Mouse (Mus musculus) MEL (cell line): Measurements from ENCODE around the gene Lonrf2. TPM values are rescaled to one million over a fixed set of nuclear protein-coding genes. Genes with fewer than 3 reads are reported as not detected.

Source experiments
- DNase-seq: peaks from one replicate; pipeline ENCODE4 v3.0.0; 2011; ENCODE audit warnings: low read depth, low spot score
- H3K27ac ChIP-seq: 2 replicates; pipeline ENCODE4 v1.5.1; 2012; ENCODE audit warnings: low read depth, mild to moderate bottlenecking, control low read depth, low read length, moderate library complexity; ENCODE audit not compliant: control insufficient read depth
- H3K27me3 ChIP-seq, 2 experiments: fragments of 150-350 bp in 1 of 2; sonication (generic) in 1 of 2; 2 replicates each; pipeline ENCODE4 v1.6.1; 2012; ENCODE audit warnings: low read length in 2 of 2, mild to moderate bottlenecking in 2 of 2, improper control_type of control experiment in 1 of 2, moderate library complexity in 1 of 2; ENCODE audit not compliant: insufficient read depth in 2 of 2, control insufficient read depth in 1 of 2
- H3K36me3 ChIP-seq, 2 experiments: 2 replicates each; pipeline ENCODE4 v1.6.1; 2012 to 2014; ENCODE audit warnings: low read length in 2 of 2, improper control_type of control experiment in 1 of 2, inconsistent platforms in 1 of 2, mild to moderate bottlenecking in 1 of 2; ENCODE audit not compliant: insufficient read depth in 2 of 2, control insufficient read depth in 1 of 2
- H3K4me1 ChIP-seq, 2 experiments: fragments of 150-350 bp in 1 of 2; sonication (generic) in 1 of 2; 2 replicates each; pipeline ENCODE4 v1.6.1; 2012; ENCODE audit warnings: low read length in 2 of 2, improper control_type of control experiment in 1 of 2, mild to moderate bottlenecking in 1 of 2; ENCODE audit not compliant: insufficient read depth in 2 of 2, control insufficient read depth in 1 of 2
- H3K4me3 ChIP-seq, 2 experiments: fragments of 150-350 bp in 1 of 2; sonication (generic) in 1 of 2; 2 replicates each; pipeline ENCODE4 v1.5.1; 2012; ENCODE audit warnings: low read depth in 2 of 2, low read length in 2 of 2, mild to moderate bottlenecking in 2 of 2, moderate library complexity in 2 of 2, control low read depth in 1 of 2, improper control_type of control experiment in 1 of 2; ENCODE audit not compliant: control insufficient read depth in 1 of 2, insufficient read depth in 1 of 2
- H3K79me2 ChIP-seq: 2 replicates; pipeline ENCODE4 v1.6.1; 2012; ENCODE audit warnings: mild to moderate bottlenecking, low read length, moderate library complexity; ENCODE audit not compliant: control insufficient read depth, poor library complexity, insufficient read depth
- H3K9ac ChIP-seq: 2 replicates; pipeline ENCODE4 v1.6.1; 2012; ENCODE audit warnings: low read depth, mild to moderate bottlenecking, control low read depth, low read length, moderate library complexity; ENCODE audit not compliant: control insufficient read depth, poor library complexity, severe bottlenecking
- H3K9me3 ChIP-seq: fragments of 150-350 bp; sonication (generic); replicated peaks from 2 replicates; pipeline ENCODE4 v1.6.1; 2012; ENCODE audit warnings: mild to moderate bottlenecking, low read length, improper control_type of control experiment, moderate library complexity; ENCODE audit not compliant: insufficient read depth
- BHLHE40 ChIP-seq: IDR thresholded peaks from 2 replicates; pipeline ENCODE4 v1.6.1; 2012; ENCODE audit warnings: low read depth, mild to moderate bottlenecking, inconsistent platforms, low read length, improper control_type of control experiment, borderline replicate concordance
- CHD2 ChIP-seq: IDR thresholded peaks from 2 replicates; pipeline ENCODE4 v1.6.1; 2011; ENCODE audit warnings: low read length, improper control_type of control experiment
- CTCF ChIP-seq, 3 experiments: IDR thresholded peaks in 2 of 3; conservative IDR thresholded peaks in 1 of 3; 2 replicates each; pipeline ENCODE4 v1.5.1; 2011 to 2012; ENCODE audit warnings: low read length in 3 of 3, low read depth in 2 of 3, mild to moderate bottlenecking in 2 of 3, improper control_type of control experiment in 1 of 3, inconsistent platforms in 1 of 3, mixed read lengths in 1 of 3, moderate library complexity in 1 of 3; ENCODE audit not compliant: control insufficient read depth in 1 of 3, insufficient read depth in 1 of 3, poor library complexity in 1 of 3, severe bottlenecking in 1 of 3
- E2F4 ChIP-seq: IDR thresholded peaks from 2 replicates; pipeline ENCODE4 v1.6.1; 2011; ENCODE audit warnings: low read depth, low read length, improper control_type of control experiment, borderline replicate concordance
- EP300 ChIP-seq, 2 experiments: IDR thresholded peaks; 2 replicates each; pipeline ENCODE4 v1.6.1; 2011; ENCODE audit warnings: improper control_type of control experiment in 2 of 2, low read length in 2 of 2, low read depth in 1 of 2, mild to moderate bottlenecking in 1 of 2
- GATA1 ChIP-seq: IDR thresholded peaks from 2 replicates; pipeline ENCODE4 v1.6.1; 2011; ENCODE audit warnings: low read depth, low read length, improper control_type of control experiment
- MAFK ChIP-seq: IDR thresholded peaks from 2 replicates; pipeline ENCODE4 v1.6.1; 2011; ENCODE audit warnings: low read depth, mild to moderate bottlenecking, low read length, improper control_type of control experiment, borderline replicate concordance
- MAX ChIP-seq: IDR thresholded peaks from 2 replicates; pipeline ENCODE4 v1.6.1; 2011; ENCODE audit warnings: low read length, improper control_type of control experiment
- MAZ ChIP-seq: IDR thresholded peaks from 2 replicates; pipeline ENCODE4 v1.6.1; 2012; ENCODE audit warnings: low read depth, mild to moderate bottlenecking, inconsistent platforms, low read length, improper control_type of control experiment
- MEF2A ChIP-seq: IDR thresholded peaks from 2 replicates; pipeline ENCODE4 v1.6.1; 2014; ENCODE audit warnings: low read depth, mild to moderate bottlenecking, inconsistent platforms, low read length, improper control_type of control experiment; ENCODE audit not compliant: poor library complexity, insufficient replicate concordance, severe bottlenecking; ENCODE audit errors: extremely low read depth
- MYB ChIP-seq: IDR thresholded peaks from 2 replicates; pipeline ENCODE4 v1.6.1; 2011; ENCODE audit warnings: mild to moderate bottlenecking, low read depth, low read length, improper control_type of control experiment
- NELFE ChIP-seq: IDR thresholded peaks from 2 replicates; pipeline ENCODE4 v1.6.1; 2011; ENCODE audit warnings: low read depth, low read length, improper control_type of control experiment
- NRF1 ChIP-seq: IDR thresholded peaks from 2 replicates; pipeline ENCODE4 v1.6.1; 2014; ENCODE audit warnings: low read depth, mild to moderate bottlenecking, inconsistent platforms, low read length, improper control_type of control experiment, moderate library complexity; ENCODE audit not compliant: poor library complexity, insufficient read depth, severe bottlenecking
- POLR2AphosphoS2 ChIP-seq: IDR thresholded peaks from 2 replicates; pipeline ENCODE4 v1.6.1; 2011; ENCODE audit warnings: low read length, improper control_type of control experiment
- RAD21 ChIP-seq: IDR thresholded peaks from 2 replicates; pipeline ENCODE4 v1.6.1; 2011; ENCODE audit warnings: mild to moderate bottlenecking, low read depth, low read length, improper control_type of control experiment
- RCOR1 ChIP-seq: IDR thresholded peaks from 2 replicates; pipeline ENCODE4 v1.6.1; 2012; ENCODE audit warnings: low read depth, mild to moderate bottlenecking, inconsistent platforms, low read length, improper control_type of control experiment
- TBP ChIP-seq: IDR thresholded peaks from 2 replicates; pipeline ENCODE4 v1.8.0; 2011; ENCODE audit warnings: low read depth, low read length, improper control_type of control experiment
- UBTF ChIP-seq: IDR thresholded peaks from 2 replicates; pipeline ENCODE4 v1.6.1; 2012; ENCODE audit warnings: low read depth, mild to moderate bottlenecking, inconsistent platforms, low read length, improper control_type of control experiment, moderate library complexity, borderline replicate concordance; ENCODE audit not compliant: insufficient read depth
- USF1 ChIP-seq: IDR thresholded peaks from 2 replicates; pipeline ENCODE4 v1.6.1; 2014; ENCODE audit warnings: low read depth, mild to moderate bottlenecking, inconsistent platforms, low read length, improper control_type of control experiment, moderate library complexity
- USF2 ChIP-seq, 2 experiments: IDR thresholded peaks; 2 replicates each; pipeline ENCODE4 v1.6.1; 2011 to 2012; ENCODE audit warnings: improper control_type of control experiment in 2 of 2, low read length in 2 of 2, borderline replicate concordance in 1 of 2, inconsistent platforms in 1 of 2, low read depth in 1 of 2, mild to moderate bottlenecking in 1 of 2; ENCODE audit not compliant: insufficient read depth in 1 of 2
- ZC3H11A ChIP-seq: IDR thresholded peaks from 2 replicates; pipeline ENCODE4 v1.6.1; 2012; ENCODE audit warnings: low read depth, mild to moderate bottlenecking, inconsistent platforms, low read length, improper control_type of control experiment
- ZMIZ1 ChIP-seq: IDR thresholded peaks from 2 replicates; pipeline ENCODE4 v1.6.1; 2012; ENCODE audit warnings: low read depth, mild to moderate bottlenecking, inconsistent platforms, low read length, improper control_type of control experiment, moderate library complexity
- ZNF384 ChIP-seq: IDR thresholded peaks from 2 replicates; pipeline ENCODE4 v1.6.1; 2012; ENCODE audit warnings: low read depth, mild to moderate bottlenecking, inconsistent platforms, low read length, improper control_type of control experiment
- polyA plus RNA-seq, 2 experiments: library from polyadenylated mRNA; stranded (reverse) in 1 of 2; unstranded in 1 of 2; fragments of >175 nt in 1 of 2; fragments of >200 nt in 1 of 2; gene quantifications; 2 replicates each; pipeline versions ENCODE4 v1.2.1 to v1.2.4; 2012; ENCODE audit warnings: low replicate concordance in 2 of 2, low read depth in 1 of 2; ENCODE audit not compliant: insufficient read length in 2 of 2, insufficient read depth in 1 of 2, missing spikeins in 1 of 2
- total RNA-seq: library from RNA; depleted of rRNA; stranded (reverse); fragments of 300-350 nt; gene quantifications from 2 replicates; pipeline ENCODE4 v1.2.3, GENCODE M21; 2012

The Lonrf2 gene
- total and polyA plus RNA-seq, 3 experiments = not detected

DNA sequence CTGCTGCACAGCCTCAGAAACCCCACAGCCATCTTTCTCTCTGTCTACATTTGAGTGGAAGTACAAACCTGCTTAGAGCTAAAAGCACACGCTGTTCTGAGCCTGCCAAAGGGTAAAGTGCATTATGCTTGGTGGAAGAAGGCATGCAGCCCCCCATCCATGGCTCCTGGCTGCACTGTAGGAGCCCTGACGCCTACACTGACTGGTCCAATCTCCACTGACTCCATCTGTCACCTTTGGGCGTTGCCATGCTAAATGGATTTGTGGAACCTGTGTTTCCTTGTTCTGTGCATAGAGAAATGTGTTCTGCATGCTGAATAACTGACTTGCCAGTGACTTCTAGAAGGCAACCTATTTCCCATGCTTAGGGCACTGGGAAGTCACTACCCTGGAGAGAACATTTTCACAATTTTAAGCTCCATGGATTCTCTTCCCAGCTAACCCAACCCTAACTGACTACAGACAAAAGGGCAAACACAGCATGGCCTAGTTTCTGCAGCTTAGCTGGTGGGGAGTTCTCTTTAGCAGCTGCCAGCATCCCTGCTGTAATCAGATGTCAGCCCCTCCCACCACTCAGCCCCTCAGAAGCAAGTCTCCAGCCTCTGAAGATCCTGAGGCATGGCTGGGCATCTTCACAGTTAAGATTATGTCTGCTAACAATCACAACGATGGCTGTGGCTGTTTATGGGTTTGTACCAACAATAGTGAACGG, 40.3 kb upstream of the Lonrf2 start:
- DNase-seq = no peak
- Histone ChIP-seq H3K9me3 (no peaks in the 10 kb centered on the region), H3K27me3 (no peaks in the 10 kb centered on the region), H3K36me3 (peaks cover 0 to 8% of the 10 kb centered on the region in 2 experiments; a peak in 2 of 4 replicates), H3K27ac (no peak overlapping the region), H3K79me2 (no peaks in the 10 kb centered on the region), H3K4me1 (peaks cover 3 to 7% of the 10 kb centered on the region in 2 experiments; a peak in 3 of 4 replicates), H3K9ac (no peak overlapping the region), H3K4me3 (no peak overlapping the region)
- TF ChIP-seq POLR2AphosphoS2 = no peak
- TF ChIP-seq MAX = no peak
- TF ChIP-seq CHD2 = no peak
- no peak for TF ChIP-seq CTCF (IDR thresholded peaks at IDR 0.05 in 2 of 3, conservative IDR thresholded peaks at IDR 0.05 in 1 of 3; ENCODE audit: control insufficient read depth in 1 of 3, insufficient read depth in 1 of 3, low read depth in 2 of 3, low read length in 3 of 3, poor library complexity in 1 of 3, severe bottlenecking in 1 of 3)
- no peak for TF ChIP-seq RCOR1
- no peak for TF ChIP-seq RAD21
- no peak for TF ChIP-seq EP300 (IDR thresholded peaks at IDR 0.05; ENCODE audit: low read depth in 1 of 2, low read length in 2 of 2)
- no peak for TF ChIP-seq NRF1
- no peak for TF ChIP-seq ZC3H11A
- no peak for TF ChIP-seq UBTF

DNA sequence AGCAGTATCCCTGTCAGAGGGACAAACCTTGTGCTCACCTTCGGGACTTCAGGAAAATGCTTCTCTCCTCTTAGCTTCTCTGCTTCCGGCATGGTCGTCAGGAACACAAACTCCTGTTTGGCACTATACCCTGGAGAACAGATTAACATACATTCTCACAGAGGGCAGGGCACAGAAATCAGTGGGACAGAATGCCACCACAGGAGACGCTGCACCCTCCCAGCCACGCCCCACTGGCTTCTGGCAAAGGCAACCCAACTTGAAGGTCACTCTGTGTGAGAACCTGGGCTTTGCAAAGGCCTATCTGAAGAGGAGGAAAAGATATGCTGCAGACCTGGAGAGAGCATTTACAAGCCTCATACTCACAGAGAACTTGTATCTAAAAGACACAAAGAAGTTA, 37.4 kb upstream of the Lonrf2 start:
- no peak overlapping the region for H3K9ac ChIP-seq
- no peaks in the 10 kb centered on the region for H3K79me2 ChIP-seq
- no peaks in the 10 kb centered on the region for H3K9me3 ChIP-seq
- no peak overlapping the region for H3K27ac ChIP-seq
- DNase-seq = no peak
- no peaks in the 10 kb centered on the region for H3K27me3 ChIP-seq
- H3K4me3 ChIP-seq = no peak overlapping the region
- no peak for TF ChIP-seq USF1
- TF ChIP-seq ZNF384 = no peak
- TF ChIP-seq E2F4 = no peak
- no peak for TF ChIP-seq ZMIZ1
- TF ChIP-seq RAD21 = no peak
- TF ChIP-seq GATA1 = no peak
- TF ChIP-seq BHLHE40 = no peak
- TF ChIP-seq MAX = no peak
- no peak for TF ChIP-seq CTCF (IDR thresholded peaks at IDR 0.05 in 2 of 3, conservative IDR thresholded peaks at IDR 0.05 in 1 of 3; ENCODE audit: control insufficient read depth in 1 of 3, insufficient read depth in 1 of 3, low read depth in 2 of 3, low read length in 3 of 3, poor library complexity in 1 of 3, severe bottlenecking in 1 of 3)
- TF ChIP-seq NELFE = no peak
- TF ChIP-seq USF2 (IDR thresholded peaks at IDR 0.05; ENCODE audit: borderline replicate concordance in 1 of 2, insufficient read depth in 1 of 2, low read depth in 1 of 2, low read length in 2 of 2) = no peak
- no peak for TF ChIP-seq MYB
- no peak for TF ChIP-seq MAFK
- no peak for TF ChIP-seq MEF2A
- TF ChIP-seq TBP = no peak
- TF ChIP-seq MAZ = no peak
- no peaks in the 10 kb centered on the region for H3K36me3 ChIP-seq
- no peaks in the 10 kb centered on the region for H3K4me1 ChIP-seq
